Mouse (Mus musculus): ENCODE results near the gene C1qtnf4.

GRCm38 (mm10) chr2:90911668-90912067 lies 26.0 kb downstream of the C1qtnf4 start:
- TF ChIP-seq CTCF (IDR thresholded peaks at IDR 0.05; ENCODE audit: low read depth) = no peak
- no peak for TF ChIP-seq EP300 (IDR thresholded peaks at IDR 0.05; ENCODE audit: low read depth)

All from liver, postnatal 0 days (tissue).